Comparison of ENCODE assay signal across 8 mouse cellular contexts in genomic region chr6:93913226-93913861, GRCm38 (mm10).
A peak's percentile ranks its signal among the peaks of the same experiment; 100 is the strongest.
DNase-seq lines count a peak whose midpoint lies in the region; ATAC-seq lines count a peak whose summit lies in the region.

No protein-coding gene starts in this region.

- peak overlapping the region; percentile 85 for H3K4me2 ChIP-seq in heart, embryonic 12.5 days

- H3K9ac ChIP-seq in heart, embryonic 12.5 days: peak overlapping the region; percentile 72

- no peak for ATAC-seq in heart, embryonic 12.5 days (ENCODE audit: insufficient number of reproducible peaks, low FRiP score)

- no peak for DNase-seq in heart, adult 8-10 months (ENCODE audit: low spot score)
- peak; percentile 76 to 84 for DNase-seq in cerebellum, postnatal 10 days
- DNase-seq in frontal cortex, postnatal 10 days (ENCODE audit: low spot score in 2 of 2): peak; percentile 23 to 49
- DNase-seq in left cerebral cortex, postnatal 14 days (ENCODE audit: low spot score in 2 of 2): peak; percentile 41 to 57
- DNase-seq in right cerebral cortex, adult 2 months (ENCODE audit: low spot score in 2 of 2): peak; percentile 53 to 58
- no peak for DNase-seq in adipocyte (ENCODE audit: low spot score)
- DNase-seq in gastrocnemius, adult 8-10 months (ENCODE audit: low spot score in 2 of 2): no peak

- no peaks in the 10 kb centered on the region for H3K9me3 ChIP-seq in heart, embryonic 12.5 days (replicated peaks)

- peaks cover 36% of the 10 kb centered on the region for H3K4me1 ChIP-seq in heart, embryonic 12.5 days (replicated peaks)

- peak overlapping the region; percentile 46 for H3K4me3 ChIP-seq in heart, embryonic 12.5 days

- intact Hi-C loops in left cerebral cortex, postnatal 14 days (cut with DNase I): loop anchor here (5.0 kb wide), 1 partner anchor 56 kb away; no protein-coding TSS in a partner anchor

- WGBS in heart, embryonic 12.5 days: 4% methylated on average over 22 of the region's 22 CpGs

- H3K36me3 ChIP-seq in heart, embryonic 12.5 days: no peaks in the 10 kb centered on the region

- peak overlapping the region; percentile 56 for H3K27ac ChIP-seq in heart, embryonic 12.5 days (ENCODE audit: poor library complexity, severe bottlenecking)

- no peaks in the 10 kb centered on the region for H3K27me3 ChIP-seq in heart, embryonic 12.5 days (replicated peaks)

Comparison
In these comparisons a context has a peak if more than half of its experiments do, and no peak if none do; other contexts are left out.
1. DNase-seq: peak in cerebellum, postnatal 10 days (2 of 2), frontal cortex, postnatal 10 days (2 of 2), left cerebral cortex, postnatal 14 days (2 of 2) and right cerebral cortex, adult 2 months (2 of 2); none in heart, adult 8-10 months (single experiment), adipocyte (single experiment) and gastrocnemius, adult 8-10 months (0 of 2).